Comparison of ENCODE assay signal across 10 mouse cellular contexts in the genomic region with DNA sequence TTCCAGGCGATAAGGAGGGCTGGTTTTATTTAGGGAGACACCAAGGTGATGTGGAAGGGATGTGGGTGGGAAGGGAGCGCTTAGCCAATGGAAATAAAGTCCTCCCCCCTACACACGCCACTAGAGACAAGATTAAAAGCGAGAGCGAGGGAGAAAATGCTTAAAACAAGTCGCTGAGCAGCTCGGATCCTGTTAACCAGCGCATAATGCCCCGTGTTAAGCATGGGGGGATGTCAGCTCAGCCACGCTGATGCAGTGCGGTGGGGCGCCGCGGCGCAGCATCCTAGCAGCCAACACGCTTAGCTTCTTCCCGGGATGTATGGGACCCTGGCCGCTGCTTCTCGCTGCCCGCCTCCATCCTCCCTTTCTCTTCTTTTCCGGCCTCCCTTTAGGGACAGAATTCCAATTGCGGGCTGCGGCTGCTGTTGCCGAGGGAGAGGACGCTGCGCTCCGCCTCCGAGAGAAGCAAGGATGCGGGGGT. TPM values are rescaled to one million over a fixed set of nuclear protein-coding genes. Genes with fewer than 3 reads are reported as not detected.
DNase-seq lines count a peak whose midpoint lies in the region; ATAC-seq lines count a peak whose summit lies in the region.
"Had no signal": no experiment of that assay in that cellular context is flagged by ENCODE, and none has a peak within 500 bp of the region (broad histone marks: within the 10 kb centered on the region; RNA-seq: fewer than 3 reads in every experiment).

TSS of gene Asic2 (minus strand) at position 57 of the 481 bp plus-strand sequence.

- H3K27ac ChIP-seq in kidney, embryonic 14.5 days (ENCODE audit: low read depth, low read length) = no peak within 1 kb of the TSS

- intact Hi-C loops in left cerebral cortex, postnatal 4 days (cut with DNase I) = loop anchor here (10.0 kb wide), 1 partner anchor 194 kb away; no protein-coding TSS in a partner anchor

- DNase-seq in kidney, adult 9 months = no peak
- DNase-seq in frontal cortex, postnatal 14 days (ENCODE audit: low spot score in 2 of 2) = peak; percentile 46 to 49
- DNase-seq in left cerebral cortex, postnatal 4 days = peak; percentile 17
- DNase-seq in right cerebral cortex, adult 2 months (ENCODE audit: low spot score in 2 of 2) = peak; percentile 79 to 82
- DNase-seq in spleen, postnatal 14 days (ENCODE audit: low spot score in 2 of 2) = no peak
- DNase-seq in urinary bladder, postnatal 25 days (ENCODE audit: low spot score) = no peak
- DNase-seq in urinary bladder, adult 2 months (ENCODE audit: low spot score) = no peak

- no peak for ATAC-seq in kidney, embryonic 14.5 days (ENCODE audit: low FRiP score, low TSS enrichment)

- no peak within 1 kb of the TSS for H3K9ac ChIP-seq in kidney, embryonic 14.5 days (ENCODE audit: low read depth, low read length)

- H3K36me3 ChIP-seq in kidney, embryonic 14.5 days (ENCODE audit: control insufficient read depth, insufficient read depth, low read length) = no peaks in the 10 kb centered on the region

- H3K4me2 ChIP-seq in kidney, embryonic 14.5 days (replicated peaks; ENCODE audit: low read depth, low read length) = 0 out of 2 replicates have a peak within 1 kb of the TSS, but pooled peaks have one; percentile 2

- H3K4me1 ChIP-seq in kidney, embryonic 14.5 days (ENCODE audit: control insufficient read depth, insufficient read depth, low read length) = no peaks in the 10 kb centered on the region

- H3K9me3 ChIP-seq in kidney, embryonic 14.5 days (ENCODE audit: control insufficient read depth, low read length) = no peaks in the 10 kb centered on the region

- peaks cover 38% of the 10 kb centered on the region for H3K27me3 ChIP-seq in kidney, embryonic 14.5 days (ENCODE audit: control insufficient read depth, insufficient read depth, low read length)

- WGBS in kidney, embryonic 14.5 days = under 1% methylated on average over 28 of the region's 29 CpGs

- H3K4me3 ChIP-seq in kidney, embryonic 14.5 days (ENCODE audit: low read length) = 0 out of 2 replicates have a peak within 1 kb of the TSS, but pooled peaks have one; percentile 6
- H3K4me3 ChIP-seq: erythroblast, embryonic 14.5 days had no signal

RNA-seq across cellular contexts. Expression of gene Asic2, which starts in this region (rescaled TPM):
- polyA plus RNA-seq in kidney, embryonic 14.5 days (2014; fragmentation: Nextera tagmentation; extraction: Ambion mirVana) = 3.4 and 3.8 TPM in 2 replicates
- 10 to 100 TPM; 52.8 to 57.6 TPM for total RNA-seq in left cerebral cortex, postnatal 4 days (2021)
- 1.2 and 1.5 TPM in 2 replicates for polyA plus RNA-seq in urinary bladder, adult 2 months (2012; rRNA removed)
- total RNA-seq: CH12.LX had no signal
- polyA plus RNA-seq: erythroblast, embryonic 14.5 days had no signal

Comparison
In these comparisons a context has a peak if more than half of its experiments do, and no peak if none do; other contexts are left out.
1. DNase-seq: peak in frontal cortex, postnatal 14 days (2 of 2), left cerebral cortex, postnatal 4 days (single experiment) and right cerebral cortex, adult 2 months (2 of 2); none in kidney, adult 9 months (single experiment), spleen, postnatal 14 days (0 of 2), urinary bladder, postnatal 25 days (single experiment) and urinary bladder, adult 2 months (single experiment).